Mouse (Mus musculus) embryonic facial prominence, embryonic 11.5 days (tissue): ENCODE results near the gene Scn3a. TPM values are rescaled to one million over a fixed set of nuclear protein-coding genes. Genes with fewer than 3 reads are reported as not detected.

Experiments
- ATAC-seq: fragments of 200-750 bp; cut with Nextera tagmentation; replicated peaks from 2 replicates; pipeline ENCODE4 v1.8.0; 2017; ENCODE audit warnings: low read depth; ENCODE audit not compliant: insufficient number of reproducible peaks, low FRiP score, low TSS enrichment
- DNase-seq: peaks from one replicate; pipeline ENCODE4 v3.0.0-alpha.2; 2015; ENCODE audit warnings: low spot score
- H3K27ac ChIP-seq: fragments of 300-500 bp; sonication (generic); replicated peaks from 2 replicates; pipeline ENCODE4 v1.5.1; 2014; ENCODE audit warnings: mild to moderate bottlenecking, low read depth, low read length, control low read depth
- H3K27me3 ChIP-seq: fragments of 300-500 bp; sonication (generic); 2 replicates; pipeline ENCODE4 v1.6.1; 2014; ENCODE audit warnings: mild to moderate bottlenecking, low read length, moderate library complexity, mixed read lengths; ENCODE audit not compliant: control insufficient read depth, insufficient read depth
- H3K36me3 ChIP-seq: fragments of 300-500 bp; sonication (generic); replicated peaks from 2 replicates; pipeline ENCODE4 v1.6.1; 2014; ENCODE audit warnings: low read depth, mild to moderate bottlenecking, low read length, moderate library complexity, mixed read lengths; ENCODE audit not compliant: control insufficient read depth, insufficient read depth
- H3K4me1 ChIP-seq: fragments of 300-500 bp; sonication (generic); 2 replicates; pipeline ENCODE4 v1.6.1; 2014; ENCODE audit warnings: low read length, mixed read lengths; ENCODE audit not compliant: control insufficient read depth, insufficient read depth
- H3K4me2 ChIP-seq: fragments of 300-500 bp; sonication (generic); 2 replicates; pipeline ENCODE4 v1.6.1; 2014; ENCODE audit warnings: low read depth, mild to moderate bottlenecking, control low read depth, low read length, moderate library complexity
- H3K4me3 ChIP-seq: fragments of 300-500 bp; sonication (generic); 2 replicates; pipeline ENCODE4 v1.5.1; 2014; ENCODE audit warnings: low read depth, low read length, control low read depth
- H3K9ac ChIP-seq: fragments of 300-500 bp; sonication (generic); replicated peaks from 2 replicates; pipeline ENCODE4 v1.6.1; 2014; ENCODE audit warnings: mild to moderate bottlenecking, control low read depth, low read length
- H3K9me3 ChIP-seq: fragments of 300-500 bp; sonication (generic); replicated peaks from 2 replicates; pipeline ENCODE4 v1.6.1; 2016; ENCODE audit warnings: mild to moderate bottlenecking, low read length, inconsistent platforms, mixed read lengths; ENCODE audit not compliant: control insufficient read depth
- WGBS: fragments of 180-500 bp; shearing (Covaris S2); extraction: QIAGEN DNeasy Blood & Tissue Kit; methylation state at CpG from one replicate; pipeline ENCODE4 v1.1.7; 2014; 5-methylcytosine and 5-hydroxymethylcytosine counted together
- polyA plus RNA-seq: library from polyadenylated mRNA; unstranded; fragments of >200 nt; fragmentation: Nextera tagmentation; extraction: Ambion mirVana; gene quantifications from 2 replicates; pipeline ENCODE4 v1.2.1, GENCODE M21; 2014

The Scn3a gene
- polyA plus RNA-seq, 1 experiment from 2014 or later: 5.6 TPM

DNA sequence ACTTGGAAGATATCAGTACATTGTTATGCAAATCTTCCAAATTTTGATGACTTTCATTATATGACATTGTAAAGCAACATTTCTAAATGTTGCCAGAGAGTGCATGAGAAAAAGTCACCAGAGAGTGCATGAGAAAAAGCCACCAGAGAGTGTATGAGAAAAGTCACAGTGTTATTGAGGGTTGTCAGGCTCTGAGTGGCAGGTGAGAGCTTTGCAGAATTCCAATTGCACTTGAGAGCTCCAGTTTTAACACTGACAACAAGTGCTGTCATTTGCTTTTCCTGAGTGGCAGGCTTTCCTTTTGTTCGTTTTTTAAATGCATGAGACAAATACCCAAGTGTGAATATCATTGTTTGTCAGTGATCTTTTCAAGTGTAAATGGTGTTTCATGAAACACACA, 25.6 kb downstream of the Scn3a start:
- DNase-seq (no peak), ATAC-seq (no peak)
- Histone ChIP-seq H3K4me2 (no peak overlapping the region), H3K9me3 (no peaks in the 10 kb centered on the region), H3K36me3 (no peaks in the 10 kb centered on the region), H3K9ac (no peak overlapping the region), H3K27ac (no peak overlapping the region), H3K4me3 (no peak overlapping the region), H3K4me1 (no peaks in the 10 kb centered on the region), H3K27me3 (no peaks in the 10 kb centered on the region)
- 75% methylated on average over 1 of the region's 1 CpGs for WGBS

DNA sequence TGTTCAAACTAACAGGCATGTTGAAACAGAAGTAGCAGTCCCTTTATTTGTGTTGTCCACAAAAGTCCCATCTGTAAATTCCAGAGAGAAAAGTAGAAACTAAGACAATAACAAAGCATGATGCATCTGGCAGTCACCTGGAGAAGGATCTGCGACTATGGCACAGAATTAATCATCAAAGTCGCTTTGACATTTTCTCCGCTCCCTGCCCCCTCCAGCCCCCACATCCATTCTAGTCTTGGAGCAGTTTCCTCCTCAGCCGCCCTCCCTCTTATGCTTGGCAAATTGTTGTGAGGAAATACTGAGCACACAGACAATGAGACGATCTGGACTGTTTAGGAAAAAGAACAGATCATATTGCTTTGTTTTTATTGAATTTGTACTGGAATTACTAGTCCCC, 29.0 kb downstream of the Scn3a start:
- DNase-seq (no peak), ATAC-seq (no peak)
- Histone ChIP-seq H3K36me3 (no peaks in the 10 kb centered on the region), H3K4me2 (no peak overlapping the region), H3K4me3 (no peak overlapping the region), H3K9ac (no peak overlapping the region), H3K27ac (no peak overlapping the region), H3K4me1 (no peaks in the 10 kb centered on the region), H3K9me3 (no peaks in the 10 kb centered on the region), H3K27me3 (no peaks in the 10 kb centered on the region)
- WGBS: 51% methylated on average over 5 of the region's 5 CpGs

DNA sequence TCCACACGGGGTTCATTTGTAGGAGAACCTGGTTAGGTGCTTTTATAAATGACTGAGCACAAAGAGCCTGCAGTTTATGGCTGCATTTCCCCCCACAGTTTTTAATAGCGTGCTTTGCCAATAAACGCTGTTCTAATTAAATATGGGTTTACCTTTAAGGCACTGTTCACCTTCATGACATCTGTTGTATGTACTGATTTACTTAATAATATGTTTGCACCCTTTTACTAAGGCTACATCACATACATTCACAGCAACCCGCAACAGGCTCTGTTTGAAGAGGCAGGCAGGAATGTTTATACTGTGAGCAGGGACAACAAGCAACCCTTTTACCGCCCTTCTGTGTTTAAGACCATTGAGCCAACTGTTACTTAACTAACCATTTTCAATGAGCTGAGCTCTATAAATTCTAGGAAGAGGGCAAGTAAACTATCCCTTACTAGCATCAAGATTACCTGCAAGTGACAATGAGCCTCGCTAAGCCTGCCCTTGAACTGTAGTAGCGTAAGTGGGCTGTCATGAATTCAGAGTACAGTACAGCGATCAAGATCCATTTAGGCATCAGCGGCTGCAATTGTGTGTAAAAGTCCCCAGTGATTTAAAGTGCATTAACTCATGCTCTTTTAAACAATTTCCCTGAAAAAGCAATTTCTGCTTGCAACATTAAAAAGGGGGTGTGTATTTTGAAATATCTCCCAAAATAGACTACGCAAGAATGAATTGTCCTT, 35.1 kb downstream of the Scn3a start:
- H3K4me1 ChIP-seq: no peaks in the 10 kb centered on the region
- H3K9ac ChIP-seq: no peak overlapping the region
- H3K9me3 ChIP-seq: no peaks in the 10 kb centered on the region
- no peak overlapping the region for H3K27ac ChIP-seq
- no peaks in the 10 kb centered on the region for H3K36me3 ChIP-seq
- H3K4me3 ChIP-seq: no peak overlapping the region
- H3K27me3 ChIP-seq: no peaks in the 10 kb centered on the region
- DNase-seq: no peak
- WGBS: 82% methylated on average over 10 of the region's 10 CpGs
- H3K4me2 ChIP-seq: no peak overlapping the region
- no peak for ATAC-seq

DNA sequence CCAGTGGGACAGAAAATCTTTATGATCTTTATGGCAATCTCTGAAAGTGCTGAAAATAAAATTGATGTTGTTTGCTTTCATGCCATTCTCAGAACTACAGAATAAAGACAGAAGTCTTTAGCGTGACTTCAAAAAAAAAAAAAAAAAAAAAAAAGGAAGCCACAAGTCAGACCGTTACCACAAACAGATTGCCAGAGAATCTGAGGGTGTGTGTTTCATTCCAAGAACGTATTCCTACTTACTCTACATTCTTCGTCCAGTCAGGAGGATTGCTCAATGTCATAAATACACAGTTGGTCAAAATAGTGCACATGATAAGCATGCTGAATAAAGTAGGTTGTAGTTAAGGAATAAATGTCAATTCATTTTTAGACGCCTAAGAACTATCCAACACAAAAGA, 38.3 kb downstream of the Scn3a start:
- H3K4me1 ChIP-seq: no peaks in the 10 kb centered on the region
- no peaks in the 10 kb centered on the region for H3K36me3 ChIP-seq
- no peak overlapping the region for H3K4me2 ChIP-seq
- no peaks in the 10 kb centered on the region for H3K27me3 ChIP-seq
- H3K27ac ChIP-seq: no peak overlapping the region
- ATAC-seq (no peak), DNase-seq (no peak)
- H3K4me3 ChIP-seq: no peak overlapping the region
- WGBS: 76% methylated on average over 5 of the region's 5 CpGs
- no peaks in the 10 kb centered on the region for H3K9me3 ChIP-seq
- no peak overlapping the region for H3K9ac ChIP-seq

DNA sequence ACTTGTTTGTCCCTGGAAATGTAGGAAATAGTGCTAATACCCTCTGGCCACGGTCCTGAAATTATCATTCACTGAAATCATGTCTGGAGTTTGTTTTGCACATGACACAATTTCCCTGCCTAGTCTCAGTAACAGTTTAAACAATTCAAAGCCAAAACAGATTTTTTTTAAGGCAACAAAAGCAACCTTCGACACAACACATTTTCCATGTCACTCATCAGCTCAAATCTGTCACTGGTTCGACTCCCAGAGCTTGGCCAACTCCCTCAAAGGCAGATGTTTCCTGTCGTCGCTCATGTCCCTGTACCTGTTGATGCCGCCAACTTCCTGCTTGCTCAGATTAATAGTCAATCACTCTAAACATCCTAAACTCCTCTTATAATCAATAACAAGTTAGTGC, 50.7 kb downstream of the Scn3a start:
- H3K27ac ChIP-seq: no peak overlapping the region
- H3K4me1 ChIP-seq: no peaks in the 10 kb centered on the region
- no peaks in the 10 kb centered on the region for H3K27me3 ChIP-seq
- H3K9ac ChIP-seq: no peak overlapping the region
- H3K9me3 ChIP-seq: no peaks in the 10 kb centered on the region
- H3K36me3 ChIP-seq: no peaks in the 10 kb centered on the region
- DNase-seq (no peak), ATAC-seq (no peak)
- no peak overlapping the region for H3K4me3 ChIP-seq
- no peak overlapping the region for H3K4me2 ChIP-seq
- WGBS: 72% methylated on average over 6 of the region's 6 CpGs

DNA sequence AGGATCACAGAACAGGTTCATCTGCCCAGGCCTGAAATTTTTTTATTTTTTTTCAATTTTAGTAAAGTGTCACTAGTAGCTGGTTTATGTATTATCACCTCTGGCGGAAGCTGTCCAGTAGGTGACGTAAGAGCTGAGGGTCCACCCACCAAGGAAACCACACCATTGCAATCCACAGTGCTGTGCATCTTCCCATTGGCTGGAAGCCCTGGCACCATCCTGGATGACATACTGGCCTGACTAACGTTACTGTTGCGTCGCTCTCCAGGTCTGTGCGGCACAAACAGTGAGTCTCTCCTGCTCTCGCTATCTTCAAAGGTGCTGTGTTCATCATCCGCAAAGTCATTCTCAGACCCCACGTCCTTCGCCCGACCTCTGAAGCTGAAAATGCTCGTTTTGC, 59.2 kb downstream of the Scn3a start:
- Histone ChIP-seq H3K9ac (no peak overlapping the region), H3K4me3 (no peak overlapping the region), H3K27ac (no peak overlapping the region), H3K36me3 (no peaks in the 10 kb centered on the region), H3K9me3 (no peaks in the 10 kb centered on the region), H3K4me2 (no peak overlapping the region), H3K27me3 (no peaks in the 10 kb centered on the region), H3K4me1 (no peaks in the 10 kb centered on the region)
- DNase-seq: no peak
- WGBS: 81% methylated on average over 12 of the region's 12 CpGs
- no peak for ATAC-seq

DNA sequence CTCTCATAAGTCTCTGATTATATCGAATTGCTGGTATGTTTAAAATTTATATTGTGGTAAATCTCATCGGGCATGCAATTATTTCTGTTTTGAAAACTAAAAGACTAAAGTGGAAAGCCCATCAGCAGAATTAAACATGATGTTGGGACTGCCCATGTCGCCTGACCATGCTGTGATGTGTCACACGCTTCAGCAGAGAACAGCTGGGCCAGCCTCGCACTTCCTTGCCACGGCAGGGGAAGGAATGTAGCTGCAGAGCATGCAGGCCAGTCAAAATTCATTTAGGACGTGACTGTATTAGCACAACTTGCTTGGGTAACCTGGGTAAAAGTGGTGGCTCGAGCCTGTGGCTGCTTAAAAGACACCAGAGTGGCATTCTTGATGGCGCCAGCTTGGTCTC, 77.0 kb downstream of the Scn3a start:
- no peaks in the 10 kb centered on the region for H3K36me3 ChIP-seq
- no peak for DNase-seq
- no peaks in the 10 kb centered on the region for H3K27me3 ChIP-seq
- no peaks in the 10 kb centered on the region for H3K4me1 ChIP-seq
- no peak overlapping the region for H3K4me3 ChIP-seq
- ATAC-seq: no peak
- H3K9ac ChIP-seq: no peak overlapping the region
- 80% methylated on average over 9 of the region's 9 CpGs for WGBS
- no peak overlapping the region for H3K27ac ChIP-seq
- no peaks in the 10 kb centered on the region for H3K9me3 ChIP-seq
- no peak overlapping the region for H3K4me2 ChIP-seq

DNA sequence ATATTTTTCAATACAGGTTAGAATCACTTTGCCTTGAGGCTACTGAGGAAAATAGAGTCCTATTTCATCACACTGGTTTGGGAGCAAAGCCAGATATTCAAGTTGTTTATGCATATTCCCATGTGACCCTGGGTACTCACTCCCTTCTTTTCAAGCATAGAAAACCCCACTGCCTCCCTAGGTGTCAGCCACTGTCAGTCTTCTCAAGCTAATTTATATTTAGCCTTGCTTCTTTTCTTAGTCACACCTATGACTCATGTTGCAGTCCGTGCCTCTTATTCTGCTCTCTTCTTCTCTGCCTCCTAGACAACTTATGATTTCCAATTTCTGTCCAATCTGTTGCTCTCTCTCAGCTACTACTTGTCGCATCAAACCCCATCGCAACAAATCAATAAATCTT, 84.0 kb downstream of the Scn3a start:
- Histone ChIP-seq H3K4me1 (no peaks in the 10 kb centered on the region), H3K36me3 (no peaks in the 10 kb centered on the region), H3K4me3 (no peak overlapping the region), H3K27ac (no peak overlapping the region), H3K9ac (no peak overlapping the region), H3K9me3 (no peaks in the 10 kb centered on the region), H3K27me3 (no peaks in the 10 kb centered on the region), H3K4me2 (no peak overlapping the region)
- DNase-seq (no peak), ATAC-seq (no peak)
- 91% methylated on average over 3 of the region's 3 CpGs for WGBS
